Mouse (Mus musculus) ES-E14 (cell line): Measurements from ENCODE around the gene Ldlr. TPM values are rescaled to one million over a fixed set of nuclear protein-coding genes. Genes with fewer than 3 reads are reported as not detected.
A peak's percentile ranks its signal among the peaks of the same experiment; 100 is the strongest.

Experiments
- DNase-seq: peaks from one replicate; pipeline ENCODE4 v3.0.0-alpha.2; 2013; ENCODE audit warnings: low read depth, low spot score
- H3K27ac ChIP-seq: 2 replicates; pipeline ENCODE4 v1.5.1; 2012; ENCODE audit warnings: low read depth, mild to moderate bottlenecking, low read length, moderate library complexity, mixed read lengths; ENCODE audit not compliant: poor library complexity, insufficient read depth, severe bottlenecking
- H3K36me3 ChIP-seq: 2 replicates; pipeline ENCODE4 v1.6.1; 2012; ENCODE audit warnings: mild to moderate bottlenecking, low read length, moderate library complexity, mixed read lengths; ENCODE audit not compliant: control insufficient read depth, poor library complexity, insufficient read depth, severe bottlenecking
- H3K4me1 ChIP-seq, 2 experiments: fragments of 150-350 bp in 1 of 2; sonication (generic) in 1 of 2; 2 replicates each; pipeline ENCODE4 v1.6.1; 2012; ENCODE audit warnings: low read length in 2 of 2, mild to moderate bottlenecking in 1 of 2, mixed read lengths in 1 of 2; ENCODE audit not compliant: control insufficient read depth in 2 of 2, insufficient read depth in 2 of 2, poor library complexity in 1 of 2
- H3K4me3 ChIP-seq, 2 experiments: fragments of 150-350 bp in 1 of 2; sonication (generic) in 1 of 2; 2 replicates each; pipeline ENCODE4 v1.5.1; 2012; ENCODE audit warnings: low read length in 2 of 2, low read depth in 1 of 2, mild to moderate bottlenecking in 1 of 2, mixed read lengths in 1 of 2; ENCODE audit not compliant: insufficient read depth in 1 of 2, poor library complexity in 1 of 2, severe bottlenecking in 1 of 2
- H3K9ac ChIP-seq: 2 replicates; pipeline ENCODE4 v1.6.1; 2012; ENCODE audit warnings: low read depth, mild to moderate bottlenecking, low read length, mixed read lengths; ENCODE audit not compliant: poor library complexity, insufficient read depth, severe bottlenecking
- H3K9me3 ChIP-seq: fragments of 150-350 bp; sonication (generic); 2 replicates; pipeline ENCODE4 v1.6.1; 2012; ENCODE audit warnings: low read depth, mild to moderate bottlenecking, low read length; ENCODE audit not compliant: control insufficient read depth, insufficient read depth
- CHD2 ChIP-seq: IDR thresholded peaks from 2 replicates; pipeline ENCODE4 v1.6.1; 2014; ENCODE audit warnings: mild to moderate bottlenecking, low read depth, low read length, inconsistent platforms
- HCFC1 ChIP-seq: IDR thresholded peaks from 2 replicates; pipeline ENCODE4 v1.6.1; 2012; ENCODE audit warnings: low read length, inconsistent platforms, borderline replicate concordance; ENCODE audit not compliant: insufficient read depth
- MAFK ChIP-seq: IDR thresholded peaks from 2 replicates; pipeline ENCODE4 v1.6.1; 2014; ENCODE audit warnings: mild to moderate bottlenecking, low read depth, low read length, inconsistent platforms; ENCODE audit not compliant: insufficient read depth
- ZC3H11A ChIP-seq: IDR thresholded peaks from 2 replicates; pipeline ENCODE4 v1.6.1; 2012; ENCODE audit warnings: low read depth, mild to moderate bottlenecking, inconsistent platforms, low read length, borderline replicate concordance
- ZNF384 ChIP-seq: IDR thresholded peaks from 2 replicates; pipeline ENCODE4 v1.6.1; 2012; ENCODE audit warnings: low read depth, low read length, inconsistent platforms
- in situ Hi-C, 2 experiments: fragments of 600-800 bp; cut with MboI; formaldehyde crosslinking; loops; one replicate each; pipeline ENCODE4 v1.15.1; 2025; ENCODE audit warnings: low sequenced_read_pairs in 2 of 2, inconsistent platforms in 1 of 2; ENCODE audit not compliant: unreplicated experiment in 2 of 2
- total RNA-seq: library from RNA; depleted of rRNA; stranded (reverse); fragments of 300-350 nt; gene quantifications from 2 replicates; pipeline ENCODE4 v1.2.3, GENCODE M21; 2012

Gene Ldlr
- total RNA-seq, 1 experiment: 95.7 TPM

DNA sequence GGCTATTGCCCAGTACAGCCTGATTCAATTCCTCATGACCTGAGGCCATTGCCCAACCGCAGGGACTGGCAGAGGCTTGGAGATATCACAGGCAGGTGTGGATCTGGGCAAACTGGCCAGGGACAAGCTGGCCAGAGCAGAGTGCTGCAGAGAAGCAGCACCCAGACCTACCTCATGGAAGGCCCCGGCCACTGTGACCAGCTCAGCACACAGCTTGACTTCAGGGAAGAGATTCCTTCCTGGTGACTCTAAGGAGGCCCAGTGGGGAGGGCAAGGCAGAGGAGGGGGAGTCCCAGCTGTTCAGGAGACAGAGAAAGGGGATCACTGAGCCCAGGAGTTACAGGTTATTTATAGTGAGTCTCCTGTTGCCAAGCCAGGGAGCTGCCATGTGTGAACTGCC lies 2.2 kb upstream of the Ldlr start:
- H3K9ac ChIP-seq: no peak overlapping the region
- H3K36me3 ChIP-seq: peaks cover 14% of the 10 kb centered on the region; the same call in 1 of the 2 replicates
- no peak overlapping the region for H3K27ac ChIP-seq
- in situ Hi-C loops: no loop called here
- DNase-seq: no peak
- TF ChIP-seq HCFC1: no peak
- no peak for TF ChIP-seq MAFK
- TF ChIP-seq ZNF384: no peak
- no peak overlapping the region for H3K4me3 ChIP-seq
- peaks cover 3 to 14% of the 10 kb centered on the region in 2 experiments; a peak in 2 of 4 replicates for H3K4me1 ChIP-seq
- no peaks in the 10 kb centered on the region for H3K9me3 ChIP-seq

DNA sequence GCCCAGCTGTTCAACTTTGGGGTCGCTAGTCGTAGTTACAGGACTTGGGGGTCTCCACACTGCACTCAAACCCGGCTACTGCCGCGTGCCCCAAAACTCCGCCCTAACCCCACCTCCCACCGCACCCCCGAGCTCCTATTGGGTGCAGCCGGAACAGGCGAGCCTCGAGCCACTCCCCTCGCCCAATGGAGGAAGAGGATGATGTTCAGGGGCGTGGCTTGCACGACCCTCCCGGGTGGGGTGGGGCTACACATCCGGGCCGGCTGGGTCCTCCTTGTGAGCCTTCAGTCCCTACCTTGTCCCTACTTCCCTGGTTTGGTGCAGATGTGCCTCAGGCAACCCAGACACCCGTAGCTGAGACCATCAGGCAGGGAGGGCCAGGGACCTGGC lies 859 bp downstream of the Ldlr start:
- Histone ChIP-seq H3K36me3 (peaks cover 32% of the 10 kb centered on the region; the same call in 1 of the 2 replicates), H3K4me3 (peak overlapping the region; percentile 80 to 95)
- in situ Hi-C loops: no loop called here

DNA sequence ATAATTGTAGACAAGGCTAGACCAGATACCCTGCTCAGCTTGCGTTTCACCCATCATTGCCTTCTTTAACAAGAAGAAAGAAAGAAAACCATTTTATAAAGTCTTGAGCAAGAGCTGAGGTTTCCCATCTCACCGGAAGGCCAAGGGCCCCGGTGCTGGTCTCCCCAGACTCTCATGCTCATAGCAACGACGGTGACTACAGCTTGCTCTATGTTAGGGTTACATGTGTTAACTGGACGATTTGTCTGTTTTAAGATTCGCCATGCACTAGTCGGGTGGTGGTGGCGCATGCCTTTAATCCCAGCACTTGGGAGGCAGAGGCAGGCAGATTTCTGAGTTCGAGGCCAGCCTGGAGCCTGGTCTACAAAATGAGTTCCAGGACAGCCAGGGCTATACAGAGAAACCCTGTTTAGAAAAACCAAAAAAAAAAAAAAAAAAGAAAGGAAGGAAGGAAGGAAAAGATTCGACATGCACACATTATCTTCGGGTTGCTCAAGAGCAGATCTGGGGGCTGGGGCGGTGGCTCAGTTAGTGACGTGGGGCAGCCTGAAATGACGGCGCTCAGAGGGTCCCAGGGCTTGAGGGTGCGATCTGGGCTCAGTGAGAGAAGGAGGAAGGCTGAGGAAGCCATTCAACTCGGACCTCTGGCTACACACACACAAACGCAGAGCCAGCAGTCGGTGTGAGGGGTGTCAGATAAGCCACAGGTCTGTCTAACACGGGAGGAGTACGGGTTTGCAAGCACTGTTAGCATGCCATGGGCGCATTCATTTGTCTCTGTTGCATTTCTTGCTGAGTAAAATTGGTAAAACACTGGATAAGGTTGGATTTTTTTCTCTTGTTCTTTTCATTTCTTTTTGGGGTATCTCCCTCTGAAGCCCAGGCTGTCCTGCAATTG lies 2.2 kb downstream of the Ldlr start:
- no peak overlapping the region for H3K27ac ChIP-seq
- H3K9ac ChIP-seq: peak overlapping the region; percentile 30
- in situ Hi-C loops: no loop called here
- TF ChIP-seq HCFC1 (no peak), CHD2 (no peak), ZC3H11A (no peak), MAFK (no peak)
- H3K36me3 ChIP-seq: peaks cover 38% of the 10 kb centered on the region; the same call in 1 of the 2 replicates
- H3K4me1 ChIP-seq: peaks cover 2 to 32% of the 10 kb centered on the region in 2 experiments; a peak in 3 of 4 replicates
- H3K9me3 ChIP-seq: no peaks in the 10 kb centered on the region
- peak overlapping the region; percentile 79 to 95 for H3K4me3 ChIP-seq
- no peak for DNase-seq

More for the DNA sequence above, 859 bp downstream of the Ldlr start:
- TF ChIP-seq CHD2: no peak
- no peak for TF ChIP-seq ZC3H11A
- no peak for TF ChIP-seq MAFK
- TF ChIP-seq ZNF384: no peak
- TF ChIP-seq HCFC1: no peak
- H3K27ac ChIP-seq: peak overlapping the region; percentile 91
- H3K9me3 ChIP-seq: no peaks in the 10 kb centered on the region
- peak; percentile 91 for DNase-seq
- peak overlapping the region; percentile 86 for H3K9ac ChIP-seq
- H3K4me1 ChIP-seq: peaks cover 2 to 28% of the 10 kb centered on the region in 2 experiments; a peak in 3 of 4 replicates

DNA sequence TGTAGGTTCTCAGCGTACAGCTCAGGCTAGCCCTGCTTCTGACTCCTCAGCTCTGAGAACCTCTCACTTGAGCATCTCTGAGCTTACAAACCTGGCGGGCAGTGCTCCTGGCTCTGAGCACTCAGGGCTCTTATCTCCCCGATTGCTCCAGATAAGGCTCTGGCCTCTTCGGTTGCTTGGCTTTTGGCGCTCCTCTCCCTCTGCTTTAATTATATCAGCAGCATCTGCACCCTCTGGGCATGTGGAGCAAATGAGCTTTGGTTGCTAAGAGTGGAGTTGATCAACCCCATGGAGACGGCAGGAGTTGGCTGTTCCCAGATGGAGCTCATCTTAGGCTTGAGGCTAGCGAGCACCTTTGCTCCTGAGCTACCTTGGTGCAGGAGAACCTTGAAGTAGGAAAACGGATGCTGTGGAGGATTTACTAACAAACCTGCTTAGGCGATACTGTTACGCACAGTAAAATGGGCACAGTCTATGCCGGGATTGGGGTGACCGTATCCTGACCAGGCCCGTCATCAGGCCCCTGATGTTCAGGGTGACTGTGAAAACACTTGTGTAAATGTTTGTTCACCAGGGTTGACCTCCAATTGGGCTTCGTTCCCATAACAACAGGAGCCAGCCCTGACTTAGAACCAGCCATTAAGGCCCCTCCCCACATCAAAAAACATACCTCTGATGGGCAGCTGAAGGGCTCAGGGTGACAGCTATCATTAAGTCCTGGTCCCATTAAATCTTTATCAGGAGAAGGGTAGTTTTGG lies 3.1 kb downstream of the Ldlr start:
- Histone ChIP-seq H3K4me1 (peaks cover 4 to 30% of the 10 kb centered on the region in 2 experiments; a peak in 3 of 4 replicates), H3K4me3 (peak overlapping the region; percentile 1; a peak in 1 of 4 replicates), H3K27ac (no peak overlapping the region), H3K36me3 (peaks cover 44% of the 10 kb centered on the region; the same call in 1 of the 2 replicates), H3K9ac (peak overlapping the region; percentile 38), H3K9me3 (no peaks in the 10 kb centered on the region)
- DNase-seq: no peak
- in situ Hi-C loops: no loop called here
- TF ChIP-seq HCFC1: no peak
- TF ChIP-seq MAFK: no peak
- no peak for TF ChIP-seq ZC3H11A
- TF ChIP-seq ZNF384: no peak
- no peak for TF ChIP-seq CHD2
